Mouse (Mus musculus) bone marrow macrophage, adult 2 months (primary cell): Measurements from ENCODE around the gene Slc38a9.

Source experiments
- CTCF ChIP-seq: IDR thresholded peaks from 2 replicates; pipeline ENCODE4 v1.5.1; 2012; ENCODE audit warnings: low read depth, mild to moderate bottlenecking, low read length, moderate library complexity
- POLR2A ChIP-seq: IDR thresholded peaks from 2 replicates; pipeline ENCODE4 v1.6.1; 2012; ENCODE audit warnings: mild to moderate bottlenecking, low read depth, low read length, borderline replicate concordance

GRCm38 (mm10) chr13:112667215-112667614 lies 6.7 kb downstream of the Slc38a9 start:
- TF ChIP-seq CTCF (no peak), POLR2A (no peak)
